Mouse (Mus musculus) E14TG2a.4 (cell line): ENCODE measurements around the gene Gm11939.

Source experiments
- H3K27me3 ChIP-seq: 2 replicates; pipeline ENCODE4 v1.6.1; 2014; ENCODE audit warnings: low read length, control low read depth; ENCODE audit not compliant: insufficient read depth
- H3K36me3 ChIP-seq: 2 replicates; pipeline ENCODE4 v1.6.1; 2014; ENCODE audit warnings: low read length, control low read depth; ENCODE audit not compliant: insufficient read depth
- H3K4me1 ChIP-seq: replicated peaks from 2 replicates; pipeline ENCODE4 v1.6.1; 2014; ENCODE audit warnings: low read depth, low read length, control low read depth
- H3K4me3 ChIP-seq: replicated peaks from 2 replicates; pipeline ENCODE4 v1.5.1; 2014; ENCODE audit warnings: mild to moderate bottlenecking, low read length
- H3K9me3 ChIP-seq: 2 replicates; pipeline ENCODE4 v1.6.1; 2014; ENCODE audit warnings: low read length, control low read depth
- CTCF ChIP-seq: conservative IDR thresholded peaks from 2 replicates; pipeline ENCODE4 v1.5.1; 2014; ENCODE audit warnings: low read length
- NANOG ChIP-seq: IDR thresholded peaks from 2 replicates; pipeline ENCODE4 v1.6.1; 2014; ENCODE audit warnings: borderline replicate concordance, low read length, mixed read lengths
- POU5F1 ChIP-seq: IDR thresholded peaks from 2 replicates; pipeline ENCODE4 v1.6.1; 2014; ENCODE audit warnings: low read length, borderline replicate concordance

The Gm11939 gene

DNA sequence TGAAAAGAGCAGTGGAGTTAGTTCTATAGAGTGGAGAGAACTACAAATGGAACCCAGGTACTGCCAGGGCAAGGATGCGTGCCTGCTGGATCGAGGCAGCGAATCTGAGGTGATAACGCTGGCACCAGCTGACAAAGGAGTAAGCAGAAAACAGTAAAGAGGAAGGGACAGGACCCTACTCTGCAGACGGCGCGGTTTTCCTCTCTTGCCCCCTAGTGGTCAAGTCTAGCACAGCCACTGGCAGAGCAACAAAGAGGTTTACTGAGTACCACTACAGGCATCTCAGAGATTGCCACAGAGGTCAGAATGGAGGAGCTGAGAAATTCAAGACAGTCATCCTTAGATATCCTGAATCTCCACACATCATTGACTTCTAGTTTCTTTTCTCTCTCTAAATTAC is 14.8 kb upstream of the Gm11939 start:
- TF ChIP-seq POU5F1 (no peak), CTCF (peak; percentile 87)
- H3K9me3 ChIP-seq: no peaks in the 10 kb centered on the region
- no peaks in the 10 kb centered on the region for H3K27me3 ChIP-seq
- H3K4me3 ChIP-seq: no peak overlapping the region
- H3K4me1 ChIP-seq: no peaks in the 10 kb centered on the region; the same call in 1 of the 2 replicates
- no peaks in the 10 kb centered on the region for H3K36me3 ChIP-seq

DNA sequence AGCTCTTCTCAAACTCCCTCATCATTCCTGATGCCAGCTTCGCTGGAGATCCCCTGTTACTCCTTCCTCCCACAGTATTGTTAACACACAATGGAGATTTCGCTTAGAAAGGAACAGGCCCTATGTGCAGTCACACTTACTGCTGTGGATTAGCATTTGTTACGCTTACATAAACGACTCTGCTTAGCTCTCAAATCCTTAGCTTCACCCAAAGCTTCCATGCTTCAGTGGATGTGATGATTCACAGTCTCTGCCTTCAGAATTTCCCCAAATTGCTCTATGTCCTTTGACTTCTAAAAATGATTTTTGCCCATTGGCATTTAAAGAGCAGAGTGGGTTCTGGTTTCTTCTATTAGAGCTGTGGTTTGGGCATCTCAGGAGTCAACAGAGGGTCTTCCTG is 13.9 kb upstream of the Gm11939 start:
- Histone ChIP-seq H3K4me1 (no peaks in the 10 kb centered on the region; the same call in 1 of the 2 replicates), H3K9me3 (no peaks in the 10 kb centered on the region), H3K4me3 (no peak overlapping the region), H3K27me3 (no peaks in the 10 kb centered on the region), H3K36me3 (no peaks in the 10 kb centered on the region)
- TF ChIP-seq NANOG (no peak), POU5F1 (no peak), CTCF (no peak)

DNA sequence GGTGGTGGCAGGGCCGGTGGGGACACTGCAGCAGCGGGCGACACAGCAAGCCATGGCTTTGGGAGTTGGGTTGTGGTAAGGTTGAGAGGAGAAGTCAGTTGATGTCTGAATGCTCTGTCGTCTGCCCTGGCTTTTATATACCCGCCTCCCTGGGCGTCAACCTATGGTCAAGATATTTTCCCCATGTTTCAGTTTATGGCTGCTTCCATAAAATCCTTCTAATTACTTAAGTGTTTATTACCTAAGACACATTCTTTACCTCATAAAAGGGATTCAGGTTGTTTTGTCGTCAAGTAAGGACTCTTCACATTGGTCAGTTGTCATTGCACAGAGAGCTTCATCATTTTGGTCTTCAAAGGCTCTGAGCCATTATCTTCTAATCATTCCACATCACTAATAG is 7.3 kb upstream of the Gm11939 start, which contains the start of gene Krtap3-1:
Gene Krtap3-1 (minus strand): TSS at position 101 of the 400 bp plus-strand sequence.
- TF ChIP-seq NANOG: no peak
- TF ChIP-seq POU5F1: no peak
- TF ChIP-seq CTCF: no peak

DNA sequence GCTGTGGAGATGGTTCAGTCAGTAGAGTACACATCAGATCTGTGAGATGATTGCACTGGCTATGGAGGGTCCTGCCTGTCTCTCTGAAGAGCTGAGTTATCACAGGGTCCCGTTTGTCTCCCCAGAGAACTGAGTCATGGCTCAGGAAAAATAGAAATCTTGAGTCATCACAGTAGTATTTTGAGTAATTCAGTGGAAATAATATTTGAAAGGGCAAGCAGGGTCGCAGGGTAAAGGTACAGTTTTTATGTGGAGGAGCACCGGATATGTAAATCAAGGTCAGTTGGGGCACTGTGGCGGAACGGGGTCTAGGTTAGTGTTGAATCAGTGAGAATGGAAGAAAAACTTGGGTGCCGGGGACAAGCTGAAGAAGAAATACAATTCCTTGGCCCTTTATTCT is 3.3 kb upstream of the Gm11939 start:
- Histone ChIP-seq H3K36me3 (no peaks in the 10 kb centered on the region), H3K27me3 (no peaks in the 10 kb centered on the region), H3K4me3 (no peak overlapping the region), H3K4me1 (no peaks in the 10 kb centered on the region), H3K9me3 (no peaks in the 10 kb centered on the region)
- TF ChIP-seq CTCF (no peak), POU5F1 (no peak), NANOG (no peak)

More for the DNA sequence above, 7.3 kb upstream of the Gm11939 start, which contains the start of gene Krtap3-1:
- H3K4me1 ChIP-seq: no peaks in the 10 kb centered on the region
- H3K36me3 ChIP-seq: no peaks in the 10 kb centered on the region
- no peak within 1 kb of the TSS for H3K4me3 ChIP-seq
- no peaks in the 10 kb centered on the region for H3K27me3 ChIP-seq
- no peaks in the 10 kb centered on the region for H3K9me3 ChIP-seq

DNA sequence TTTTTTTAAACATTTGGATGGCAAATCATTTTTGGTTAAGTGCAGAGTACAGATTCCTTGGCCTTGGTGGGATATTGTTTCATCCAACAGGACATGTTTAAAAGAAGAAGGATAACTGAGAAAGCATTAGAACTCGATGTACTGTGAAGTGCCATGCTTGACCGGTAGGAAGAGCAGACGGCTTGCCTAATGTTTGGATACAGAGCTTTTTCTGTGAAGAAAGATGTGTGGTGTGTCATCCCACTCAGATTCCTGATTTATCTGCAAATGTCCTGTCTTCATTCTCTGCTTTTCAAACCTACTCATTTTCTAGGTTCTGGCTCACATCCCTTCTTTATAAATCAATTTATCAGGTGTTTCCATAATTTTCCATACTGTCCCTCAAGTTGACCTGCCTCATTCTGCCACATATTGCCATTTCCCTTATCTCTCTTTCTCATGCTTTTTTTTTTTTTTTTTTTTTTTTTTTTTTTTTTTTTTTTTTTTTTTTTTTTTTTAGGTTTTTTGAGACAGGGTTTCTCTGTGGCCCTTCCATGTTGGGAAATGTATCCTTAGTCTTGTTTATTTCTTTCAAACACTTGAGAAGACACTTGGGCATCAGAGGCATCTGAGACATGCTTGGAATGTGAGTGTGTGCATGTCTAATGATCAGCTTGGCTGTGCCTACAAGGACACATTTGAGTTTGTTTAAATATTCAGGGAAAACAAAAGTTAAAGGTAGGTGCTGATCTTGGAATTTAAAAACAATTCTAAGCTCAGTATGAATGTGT is 1.1 kb downstream of the Gm11939 start:
- no peak for TF ChIP-seq NANOG
- no peak for TF ChIP-seq CTCF
- TF ChIP-seq POU5F1: no peak
- H3K36me3 ChIP-seq: no peaks in the 10 kb centered on the region

DNA sequence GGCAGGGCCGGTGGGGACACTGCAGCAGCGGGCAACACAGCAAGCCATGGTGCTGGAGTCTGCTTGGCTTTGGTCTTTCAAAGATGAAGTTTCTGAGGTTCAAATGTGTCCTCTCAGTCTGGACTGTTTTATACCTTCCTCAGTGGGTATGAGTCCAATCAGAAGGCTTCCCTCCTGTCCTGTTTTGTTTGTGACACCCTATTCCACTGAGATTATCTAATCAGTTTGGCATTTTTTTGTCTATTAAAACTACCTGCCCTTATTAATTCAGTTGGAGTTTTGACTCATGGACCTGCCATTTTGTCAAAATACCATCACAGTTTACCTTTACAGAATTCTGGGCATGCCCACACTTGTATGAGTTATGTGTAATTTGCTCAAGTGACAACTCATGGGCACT is 2.5 kb downstream of the Gm11939 start, which contains the start of gene Krtap3-2:
Gene Krtap3-2 (minus strand): TSS at position 101 of the 400 bp plus-strand sequence.
- Histone ChIP-seq H3K9me3 (no peaks in the 10 kb centered on the region), H3K4me1 (no peaks in the 10 kb centered on the region), H3K27me3 (no peaks in the 10 kb centered on the region), H3K4me3 (no peak within 1 kb of the TSS), H3K36me3 (no peaks in the 10 kb centered on the region)
- no peak for TF ChIP-seq NANOG

More for the DNA sequence above, 1.1 kb downstream of the Gm11939 start:
- H3K27me3 ChIP-seq: no peaks in the 10 kb centered on the region
- no peaks in the 10 kb centered on the region for H3K4me1 ChIP-seq
- H3K4me3 ChIP-seq: no peak overlapping the region
- H3K9me3 ChIP-seq: no peaks in the 10 kb centered on the region

DNA sequence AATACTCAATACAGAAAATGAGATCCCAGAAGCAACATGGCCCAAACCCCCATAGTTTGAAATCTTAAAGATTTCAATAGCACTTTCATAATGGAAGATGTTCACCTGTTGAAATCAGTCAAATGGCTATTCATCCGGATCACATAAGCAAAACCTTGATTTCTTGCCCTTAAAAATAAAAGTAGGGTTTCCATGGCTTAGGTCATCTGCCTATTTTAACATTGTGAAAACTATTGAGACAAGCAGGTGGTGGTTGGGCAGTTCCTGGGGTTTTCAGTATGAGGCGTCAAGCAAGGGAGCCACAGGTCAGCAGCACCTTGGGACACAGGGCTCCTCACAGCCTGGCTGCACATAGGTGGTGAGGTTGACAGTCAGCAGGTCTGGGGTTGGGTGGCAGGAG is 3.1 kb downstream of the Gm11939 start:
- no peak overlapping the region for H3K4me3 ChIP-seq

DNA sequence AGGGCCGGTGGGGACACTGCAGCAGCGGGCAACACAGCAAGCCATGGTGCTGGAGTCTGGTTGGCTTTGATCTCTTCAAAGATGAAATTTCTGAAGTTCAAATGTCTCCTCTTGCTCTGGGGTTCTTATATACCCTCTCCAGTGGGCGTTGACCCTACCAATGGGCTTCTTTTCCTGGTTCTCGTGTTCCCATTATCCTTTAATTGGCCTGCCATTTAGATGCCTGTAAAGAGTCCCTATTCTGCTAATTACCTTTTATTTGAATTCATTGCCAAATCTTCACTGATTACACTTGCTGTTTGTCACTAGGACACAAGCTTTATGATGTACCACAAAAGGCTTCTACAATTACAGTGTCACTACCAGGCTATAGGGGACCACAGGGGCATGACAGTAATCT is 8.5 kb downstream of the Gm11939 start, which contains the start of gene Krtap3-3:
Gene Krtap3-3 (minus strand): TSS at position 101 of the 400 bp plus-strand sequence.
- Histone ChIP-seq H3K36me3 (no peaks in the 10 kb centered on the region), H3K9me3 (no peaks in the 10 kb centered on the region), H3K27me3 (no peaks in the 10 kb centered on the region), H3K4me3 (no peak within 1 kb of the TSS), H3K4me1 (no peaks in the 10 kb centered on the region)
- TF ChIP-seq POU5F1: no peak

More for the DNA sequence above, 3.1 kb downstream of the Gm11939 start:
- no peaks in the 10 kb centered on the region for H3K36me3 ChIP-seq
- H3K27me3 ChIP-seq: no peaks in the 10 kb centered on the region
- TF ChIP-seq CTCF (no peak), NANOG (no peak), POU5F1 (no peak)
- H3K9me3 ChIP-seq: no peaks in the 10 kb centered on the region
- H3K4me1 ChIP-seq: no peaks in the 10 kb centered on the region

DNA sequence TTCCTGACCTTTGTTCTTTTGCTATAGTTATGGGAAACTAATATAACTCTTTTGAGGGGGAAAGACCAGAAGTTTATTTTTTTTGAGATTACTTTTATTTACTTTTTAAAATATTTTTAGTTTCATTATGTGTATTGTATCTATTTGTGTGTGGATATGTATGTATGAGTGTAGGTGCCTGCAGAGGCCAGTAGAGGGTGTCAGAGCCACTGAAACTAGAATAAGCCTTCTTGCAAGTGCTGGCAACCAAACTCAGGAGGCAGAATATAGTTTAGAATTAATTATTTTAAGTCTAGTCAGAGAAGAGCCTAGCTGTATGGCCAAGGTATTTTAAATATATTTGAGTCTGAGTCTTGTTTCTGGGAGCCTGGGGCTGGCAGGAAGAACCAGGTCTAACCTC is 11.4 kb downstream of the Gm11939 start:
- Histone ChIP-seq H3K4me1 (no peaks in the 10 kb centered on the region), H3K27me3 (peaks cover under 1% of the 10 kb centered on the region; the same call in 1 of the 2 replicates), H3K36me3 (no peaks in the 10 kb centered on the region), H3K9me3 (no peaks in the 10 kb centered on the region), H3K4me3 (no peak overlapping the region)
- TF ChIP-seq CTCF (peak; percentile 25), POU5F1 (no peak), NANOG (no peak)
